Mouse (Mus musculus): ENCODE measurements around the gene Pank2.
A peak's percentile ranks its signal among the peaks of the same experiment; 100 is the strongest.
"Not testable (repeated sequence)": the region's sequence is repeated elsewhere in the genome, so short reads cannot be mapped to it uniquely, and the experiment has no call there.

The Pank2 gene

GRCm38 (mm10) chr2:131262213-131262672 lies at the start of gene Pank2:
Gene Pank2 (plus strand): TSS chr2:131262495.
- DNase-seq (ENCODE audit: low read depth) = peak; percentile 97

- DNase-seq (ENCODE audit: low read depth) = no peak
These were observed 48.5 kb upstream of the Pank2 start for GRCm38 (mm10) chr2:131213773-131214172.

GRCm38 (mm10) chr2:131215941-131216858 lies 46.1 kb upstream of the Pank2 start:
- DNase-seq (ENCODE audit: low read depth) = no peak

GRCm38 (mm10) chr2:131220030-131220429 lies 42.3 kb upstream of the Pank2 start:
- no peak for DNase-seq (ENCODE audit: low read depth)

- DNase-seq (ENCODE audit: low read depth) = no peak
These were observed 40.3 kb upstream of the Pank2 start for GRCm38 (mm10) chr2:131221853-131222515.

GRCm38 (mm10) chr2:131222562-131222961 lies 39.7 kb upstream of the Pank2 start:
- no peak for DNase-seq (ENCODE audit: low read depth)

- no peak for DNase-seq (ENCODE audit: low read depth)
These were observed 38.7 kb upstream of the Pank2 start for GRCm38 (mm10) chr2:131223569-131223968.

GRCm38 (mm10) chr2:131225178-131225577 lies 37.1 kb upstream of the Pank2 start:
- DNase-seq (ENCODE audit: low read depth) = no peak

GRCm38 (mm10) chr2:131226669-131227068 lies 35.6 kb upstream of the Pank2 start:
- not testable (repeated sequence) for DNase-seq (ENCODE audit: low read depth)

GRCm38 (mm10) chr2:131227243-131227642 lies 35.1 kb upstream of the Pank2 start:
- DNase-seq (ENCODE audit: low read depth) = no peak

GRCm38 (mm10) chr2:131232558-131232957 lies 29.7 kb upstream of the Pank2 start:
- peak; percentile 53 for DNase-seq (ENCODE audit: low read depth)

GRCm38 (mm10) chr2:131233307-131234126 lies 28.8 kb upstream of the Pank2 start, which contains the start of gene Mavs:
Gene Mavs (plus strand): TSS chr2:131234063.
- peak; percentile 97 for DNase-seq (ENCODE audit: low read depth)

- DNase-seq (ENCODE audit: low read depth) = no peak
These were observed 28.1 kb upstream of the Pank2 start for GRCm38 (mm10) chr2:131234127-131234650.

- DNase-seq (ENCODE audit: low read depth) = peak; percentile 46
These were observed 27.2 kb upstream of the Pank2 start for GRCm38 (mm10) chr2:131234970-131235635.

GRCm38 (mm10) chr2:131242180-131242579 lies 20.1 kb upstream of the Pank2 start:
- no peak for DNase-seq (ENCODE audit: low read depth)

- DNase-seq (ENCODE audit: low read depth) = no peak
These were observed 19.4 kb upstream of the Pank2 start for GRCm38 (mm10) chr2:131242929-131243328.

GRCm38 (mm10) chr2:131253681-131254328 lies 8.5 kb upstream of the Pank2 start:
- peak; percentile 84 for DNase-seq (ENCODE audit: low read depth)

GRCm38 (mm10) chr2:131254329-131254713 lies 8.0 kb upstream of the Pank2 start:
- DNase-seq (ENCODE audit: low read depth) = no peak

- DNase-seq (ENCODE audit: low read depth) = peak; percentile 45
These were observed 6.6 kb upstream of the Pank2 start for GRCm38 (mm10) chr2:131255738-131256137.

- DNase-seq (ENCODE audit: low read depth) = peak; percentile 40
These were observed 3.6 kb upstream of the Pank2 start for GRCm38 (mm10) chr2:131258693-131259092.

Data from induced T-regulatory cell, adult 2 months (primary cell).